Mouse (Mus musculus): ENCODE measurements around the gene Gm14408.
"Not testable (repeated sequence)": the region's sequence is repeated elsewhere in the genome, so short reads cannot be mapped to it uniquely, and the experiment has no call there.

Gene Gm14408

DNA sequence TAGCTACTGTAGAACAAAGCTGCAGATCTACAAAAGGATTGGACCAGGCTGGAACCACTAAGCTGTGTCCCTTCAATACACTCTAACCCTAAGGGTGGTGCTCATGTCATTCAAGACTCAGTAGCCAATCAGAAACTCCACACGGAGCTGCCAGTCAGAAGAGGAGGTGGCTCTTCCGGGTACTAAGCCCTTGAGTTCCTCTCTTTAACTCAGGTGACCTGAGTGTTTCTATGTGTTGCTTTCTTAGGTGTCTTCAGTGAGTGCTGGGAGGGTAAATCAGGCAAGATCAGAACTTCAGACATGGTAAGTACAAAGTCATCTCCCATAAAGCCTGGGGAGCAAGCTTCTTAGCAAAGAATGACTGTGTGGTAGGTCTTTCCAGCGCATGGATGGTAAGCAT is at the start of gene Gm14408:
Gene Gm14408 (plus strand): TSS at position 301 of the 400 bp plus-strand sequence.
- in situ Hi-C loops (cut with MboI, MseI): loop anchor here (10.0 kb wide), 1 partner anchor 1726 kb away; no protein-coding TSS in a partner anchor

DNA sequence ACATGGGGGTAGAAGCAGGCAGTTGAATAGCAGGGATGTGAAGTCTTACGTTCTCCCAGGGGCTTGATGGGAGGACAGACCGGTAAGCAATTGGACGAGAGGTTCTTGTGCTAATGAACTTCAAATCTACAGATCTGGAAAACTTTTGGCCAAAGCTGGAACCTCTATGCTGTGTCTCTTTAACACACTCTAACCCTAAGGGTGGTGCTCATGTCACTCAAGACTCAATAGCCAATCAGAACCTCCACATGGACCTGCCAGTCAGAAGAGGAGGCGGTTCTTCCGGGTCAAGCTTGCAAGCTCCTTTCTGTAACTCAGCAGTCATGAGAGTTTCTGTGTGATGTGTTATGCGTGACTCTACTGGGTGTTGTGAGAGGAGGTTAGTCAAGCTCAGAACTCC is 32.6 kb upstream of the Gm14408 start, which contains the start of gene Gm14295:
Gene Gm14295 (plus strand): TSS at position 301 of the 400 bp plus-strand sequence.
- in situ Hi-C loops (cut with MboI, MseI): not testable (repeated sequence)

DNA sequence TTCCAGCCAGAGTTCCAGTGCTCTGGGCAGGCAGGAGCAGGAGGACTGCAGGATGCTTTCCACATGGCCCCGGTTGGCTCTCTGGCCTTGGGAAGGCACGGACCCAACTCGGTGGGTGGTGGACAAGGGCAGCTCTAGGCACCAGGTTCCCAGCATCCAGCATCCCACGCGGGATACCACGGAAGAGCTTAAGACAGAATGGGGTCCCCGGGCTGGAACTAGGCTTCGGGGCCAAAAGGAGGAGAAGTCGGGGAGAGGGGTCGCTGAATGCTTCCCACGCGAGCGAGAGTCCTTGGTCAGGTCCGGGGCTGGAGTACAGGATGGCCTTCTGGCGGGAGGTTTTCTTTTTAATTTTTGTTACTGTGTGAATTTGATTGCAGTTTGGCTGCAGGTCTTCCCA is 32.2 kb upstream of the Gm14408 start:
- in situ Hi-C loops (cut with MboI, MseI): not testable (repeated sequence)

Measured in T-helper 1 cell (primary cell).